Mouse (Mus musculus) liver, postnatal 0 days (tissue): ENCODE measurements around the gene Lcn11.

Source experiments
- CTCF ChIP-seq: sonication (generic); IDR thresholded peaks from 2 replicates; pipeline ENCODE4 v1.5.1; 2016; ENCODE audit warnings: antibody characterized with exemption, low read depth
- EP300 ChIP-seq: IDR thresholded peaks from 2 replicates; pipeline ENCODE4 v1.6.1; 2016; ENCODE audit warnings: antibody characterized with exemption, low read depth, mild to moderate bottlenecking

GRCm38 (mm10) chr2:25813364-25813763 is 36.5 kb downstream of the Lcn11 start:
- peak; percentile 35 for TF ChIP-seq CTCF
- no peak for TF ChIP-seq EP300
